Mouse (Mus musculus) bone marrow, adult 2 months (tissue): ENCODE data around the gene Ctps. TPM values are rescaled to one million over a fixed set of nuclear protein-coding genes. Genes with fewer than 3 reads are reported as not detected.

ENCODE experiments used
- H3K27ac ChIP-seq: fragments of 200-500 bp; 2 replicates; pipeline ENCODE4 v1.5.1; 2012; ENCODE audit warnings: low read depth, mild to moderate bottlenecking, control low read depth, inconsistent platforms, low read length; ENCODE audit not compliant: control insufficient read depth, poor library complexity, insufficient read depth
- H3K4me1 ChIP-seq: fragments of 200-500 bp; 2 replicates; pipeline ENCODE4 v1.6.1; 2011; ENCODE audit warnings: low read length; ENCODE audit not compliant: control insufficient read depth, insufficient read depth
- H3K4me3 ChIP-seq: fragments of 200-500 bp; replicated peaks from 2 replicates; pipeline ENCODE3; 2011; ENCODE audit warnings: mild to moderate bottlenecking, low read depth, low read length, control low read depth; ENCODE audit not compliant: control insufficient read depth
- CTCF ChIP-seq: fragments of 200-500 bp; IDR thresholded peaks from 2 replicates; pipeline ENCODE4 v1.5.1; 2011; ENCODE audit warnings: low read length, control low read depth; ENCODE audit not compliant: control insufficient read depth, insufficient read depth
- POLR2A ChIP-seq: fragments of 200-500 bp; IDR thresholded peaks from 2 replicates; pipeline ENCODE4 v1.6.1; 2011; ENCODE audit warnings: low read depth, mild to moderate bottlenecking, control low read depth, low read length, borderline replicate concordance; ENCODE audit not compliant: control insufficient read depth
- WGBS: fragments of 180-500 bp; shearing (Covaris S2); methylation state at CpG from one replicate; pipeline ENCODE4 v1.1.7; 2018; 5-methylcytosine and 5-hydroxymethylcytosine counted together
- polyA plus RNA-seq: library from polyadenylated mRNA; stranded (reverse); fragments of >200 nt; gene quantifications from 2 replicates; pipeline ENCODE4 v1.2.4, GENCODE M21; 2011; ENCODE audit warnings: low replicate concordance; ENCODE audit not compliant: missing spikeins, insufficient read depth, insufficient read length

The Ctps gene
- polyA plus RNA-seq: 11.5 and 17.5 TPM in 2 replicates

- no peak for TF ChIP-seq CTCF
- peak; percentile 48; the same call in 1 of the 2 replicates for TF ChIP-seq POLR2A
- WGBS: under 1% methylated on average over 97 of the region's 97 CpGs
Measured at GRCm38 (mm10) chr4:120569486-120570437, at the start of gene Ctps. Gene Ctps, minus strand, starts transcription at chr4:120570276.

DNA sequence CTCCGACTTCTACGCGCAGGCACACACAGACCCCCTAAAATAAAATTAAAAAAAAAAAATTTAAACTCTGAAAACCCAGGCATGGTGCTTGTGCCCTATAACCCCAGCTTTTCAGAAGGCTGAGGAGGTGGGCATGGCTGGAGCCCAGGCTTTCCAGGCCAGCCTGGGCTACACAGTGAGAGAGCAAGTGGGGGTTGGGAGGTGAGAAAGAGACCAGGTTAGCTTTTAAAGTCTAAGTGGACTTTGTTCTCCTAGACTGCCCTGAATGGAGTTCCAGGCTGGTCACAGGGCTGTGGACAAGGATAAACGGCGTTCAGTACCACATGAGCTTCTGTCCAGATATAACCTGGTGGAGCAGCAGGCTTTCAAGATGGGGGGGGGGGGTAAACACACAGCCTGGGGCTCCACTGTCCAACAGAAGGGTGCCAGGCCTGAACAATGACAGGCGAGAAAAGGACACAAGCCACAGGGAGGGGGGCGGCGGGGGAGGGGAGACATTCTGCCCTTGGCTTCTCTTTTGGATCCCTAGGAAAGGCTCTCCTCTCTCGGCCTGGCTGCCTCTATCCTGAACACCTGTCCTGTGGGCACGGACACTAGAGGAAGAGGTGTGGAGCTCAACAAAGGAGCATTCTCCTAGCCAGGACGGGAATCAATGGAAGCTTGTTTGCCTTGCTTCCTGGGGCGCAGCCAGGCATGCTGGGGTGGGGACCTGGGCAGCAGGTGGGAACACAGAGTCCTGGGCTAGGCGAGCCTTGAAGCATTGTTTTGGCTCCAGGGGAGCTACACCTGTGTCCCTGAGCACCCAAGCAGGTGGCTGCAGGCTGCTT lies 46.3 kb upstream of the Ctps start:
- Histone ChIP-seq H3K4me1 (no peaks in the 10 kb centered on the region; the same call in 1 of the 2 replicates), H3K27ac (no peak overlapping the region), H3K4me3 (no peak overlapping the region)
- no peak for TF ChIP-seq CTCF
- no peak for TF ChIP-seq POLR2A
- WGBS: 86% methylated on average over 13 of the region's 13 CpGs

More at GRCm38 (mm10) chr4:120569486-120570437, at the start of gene Ctps:
- Histone ChIP-seq H3K4me3 (peak within 1 kb of the TSS; percentile 94), H3K27ac (peak within 1 kb of the TSS; percentile 57), H3K4me1 (no peaks in the 10 kb centered on the region; the same call in 1 of the 2 replicates)

- 71% methylated on average over 10 of the region's 10 CpGs for WGBS
- TF ChIP-seq CTCF (no peak), POLR2A (no peak)
- Histone ChIP-seq H3K27ac (no peak overlapping the region), H3K4me1 (no peaks in the 10 kb centered on the region; the same call in 1 of the 2 replicates), H3K4me3 (no peak overlapping the region)
Measured at GRCm38 (mm10) chr4:120615528-120616081, 45.5 kb upstream of the Ctps start.

- TF ChIP-seq CTCF: no peak
- no peak for TF ChIP-seq POLR2A
- Histone ChIP-seq H3K4me3 (no peak overlapping the region), H3K27ac (no peak overlapping the region), H3K4me1 (no peaks in the 10 kb centered on the region; the same call in 1 of the 2 replicates)
- 62% methylated on average over 9 of the region's 9 CpGs for WGBS
Measured at GRCm38 (mm10) chr4:120614644-120615043, 44.6 kb upstream of the Ctps start.

DNA sequence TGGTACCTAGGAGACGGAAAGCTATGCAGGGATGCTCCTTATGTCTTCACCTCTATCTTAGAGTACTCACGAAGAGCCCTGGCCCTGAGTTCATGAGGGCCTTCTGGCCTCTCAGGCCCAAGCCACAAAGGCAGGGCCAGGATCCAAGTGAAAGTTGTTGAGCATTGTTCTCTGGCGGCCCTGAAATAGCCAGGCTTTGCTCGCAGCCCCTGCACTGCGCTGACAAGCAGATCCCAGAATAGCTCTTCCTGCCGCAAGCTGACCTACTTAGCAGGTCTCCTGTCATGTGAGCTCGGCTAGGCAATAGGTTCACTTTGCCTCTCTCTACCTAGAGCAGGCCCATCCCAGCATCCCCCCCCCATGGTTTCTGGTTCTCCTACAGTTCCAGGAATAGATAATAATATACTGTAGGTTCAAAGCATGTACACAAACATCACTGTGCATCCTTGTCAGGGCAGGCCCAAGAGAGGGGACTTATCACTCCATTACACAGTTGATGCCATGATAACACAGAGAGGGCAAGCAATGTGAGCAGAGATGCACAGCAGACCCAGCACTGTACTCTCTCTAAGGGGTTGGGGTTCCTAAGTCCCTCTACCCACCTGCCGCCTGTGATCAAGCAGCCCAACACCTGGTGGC lies 43.7 kb upstream of the Ctps start:
- Histone ChIP-seq H3K27ac (no peak overlapping the region), H3K4me1 (no peaks in the 10 kb centered on the region; the same call in 1 of the 2 replicates), H3K4me3 (no peak overlapping the region)
- TF ChIP-seq CTCF: no peak
- TF ChIP-seq POLR2A: no peak
- 44% methylated on average over 8 of the region's 8 CpGs for WGBS

DNA sequence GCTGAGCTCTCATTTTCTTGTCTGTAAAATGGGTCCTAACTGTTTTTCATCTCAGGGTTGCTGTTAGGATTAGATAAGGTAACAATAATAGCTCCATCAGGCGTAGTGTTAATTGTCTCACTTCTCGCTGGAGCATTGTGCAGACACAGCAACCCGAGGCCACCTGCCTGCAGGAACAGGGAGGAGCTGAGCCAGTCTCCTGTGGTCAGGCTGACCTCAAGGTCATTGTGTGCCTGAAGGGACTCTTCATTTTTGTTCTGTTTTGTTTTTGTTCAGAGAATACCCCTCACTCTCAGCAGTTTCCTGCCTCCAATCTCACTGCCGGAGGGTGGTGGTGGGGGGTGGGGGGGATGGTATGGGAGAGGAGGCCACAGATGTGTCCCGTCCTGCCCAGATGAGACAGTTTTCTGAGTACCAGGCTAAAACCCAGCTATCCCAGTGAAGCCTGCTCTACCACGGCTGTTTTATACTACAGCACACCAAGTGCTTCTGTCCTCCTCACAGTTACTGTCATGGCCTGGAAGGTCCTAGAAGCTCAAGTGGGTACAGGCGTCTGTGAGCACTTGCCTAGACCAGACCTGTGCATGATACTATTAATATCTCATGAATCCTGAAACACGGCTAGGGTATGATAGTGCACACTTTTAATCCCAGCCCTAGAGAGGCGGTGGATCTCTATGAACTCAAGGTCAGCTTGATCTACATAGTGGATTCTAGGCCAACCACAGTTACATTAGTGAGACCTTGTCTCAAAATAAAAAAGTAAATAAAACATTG lies 42.4 kb upstream of the Ctps start:
- no peaks in the 10 kb centered on the region; the same call in 1 of the 2 replicates for H3K4me1 ChIP-seq
- no peak overlapping the region for H3K27ac ChIP-seq

DNA sequence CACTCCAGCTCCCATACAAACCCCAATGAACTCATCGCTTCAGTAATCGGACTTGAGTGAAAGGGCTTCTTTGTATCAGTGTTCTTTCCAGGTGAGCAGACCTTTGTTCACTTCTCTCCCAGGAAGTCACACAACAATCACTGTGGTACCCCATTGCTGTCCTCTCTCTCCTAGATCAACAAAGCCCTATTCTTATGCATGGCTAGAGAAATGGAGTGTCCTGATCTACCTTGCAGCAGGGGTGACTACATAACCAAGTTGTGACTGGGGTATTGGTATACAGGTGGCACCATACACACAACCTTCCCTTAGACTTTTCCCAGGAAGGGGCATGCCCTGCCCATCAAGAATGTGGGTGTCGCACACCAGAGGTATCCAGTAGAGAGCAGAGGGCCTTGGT lies 40.9 kb upstream of the Ctps start:
- 89% methylated on average over 3 of the region's 3 CpGs for WGBS
- Histone ChIP-seq H3K4me3 (no peak overlapping the region), H3K27ac (no peak overlapping the region), H3K4me1 (no peaks in the 10 kb centered on the region; the same call in 1 of the 2 replicates)
- TF ChIP-seq POLR2A (no peak), CTCF (no peak)

More for the DNA sequence above, 42.4 kb upstream of the Ctps start:
- TF ChIP-seq CTCF: no peak
- no peak for TF ChIP-seq POLR2A
- 40% methylated on average over 9 of the region's 9 CpGs for WGBS
- no peak overlapping the region for H3K4me3 ChIP-seq
